Mouse (Mus musculus) CH12.LX (cell line): ENCODE measurements around the gene Eif2b5.

Source experiments
- CHD1 ChIP-seq: IDR thresholded peaks from 2 replicates; pipeline ENCODE4 v1.6.1; 2012; ENCODE audit warnings: low read depth, low read length, improper control_type of control experiment, inconsistent platforms
- CHD2 ChIP-seq: IDR thresholded peaks from 2 replicates; pipeline ENCODE4 v1.6.1; 2011; ENCODE audit warnings: low read length, improper control_type of control experiment
- CTCF ChIP-seq, 2 experiments: IDR thresholded peaks in 1 of 2; conservative IDR thresholded peaks in 1 of 2; 2 replicates each; pipeline ENCODE4 v1.5.1; 2011 to 2012; ENCODE audit warnings: low read depth in 2 of 2, low read length in 2 of 2, improper control_type of control experiment in 1 of 2, inconsistent platforms in 1 of 2, mild to moderate bottlenecking in 1 of 2, moderate library complexity in 1 of 2
- GABPA ChIP-seq: IDR thresholded peaks from 2 replicates; pipeline ENCODE4 v1.6.1; 2012; ENCODE audit warnings: low read depth, low read length, improper control_type of control experiment, inconsistent platforms; ENCODE audit not compliant: insufficient replicate concordance
- HCFC1 ChIP-seq: IDR thresholded peaks from 2 replicates; pipeline ENCODE4 v1.6.1; 2012; ENCODE audit warnings: low read depth, mild to moderate bottlenecking, inconsistent platforms, low read length, improper control_type of control experiment
- IRF4 ChIP-seq: IDR thresholded peaks from 2 replicates; pipeline ENCODE4 v1.6.1; 2014; ENCODE audit warnings: low read depth, mild to moderate bottlenecking, inconsistent platforms, low read length, improper control_type of control experiment
- JUND ChIP-seq: conservative IDR thresholded peaks from 2 replicates; pipeline ENCODE4 v1.6.1; 2011; ENCODE audit warnings: low read depth, low read length, improper control_type of control experiment
- POLR2A ChIP-seq: IDR thresholded peaks from 2 replicates; pipeline ENCODE4 v1.6.1; 2011; ENCODE audit warnings: low read depth, mild to moderate bottlenecking, improper control_type of control experiment, low read length
- ZNF384 ChIP-seq: IDR thresholded peaks from 2 replicates; pipeline ENCODE4 v1.6.1; 2012; ENCODE audit warnings: low read depth, low read length, improper control_type of control experiment, inconsistent platforms

DNA sequence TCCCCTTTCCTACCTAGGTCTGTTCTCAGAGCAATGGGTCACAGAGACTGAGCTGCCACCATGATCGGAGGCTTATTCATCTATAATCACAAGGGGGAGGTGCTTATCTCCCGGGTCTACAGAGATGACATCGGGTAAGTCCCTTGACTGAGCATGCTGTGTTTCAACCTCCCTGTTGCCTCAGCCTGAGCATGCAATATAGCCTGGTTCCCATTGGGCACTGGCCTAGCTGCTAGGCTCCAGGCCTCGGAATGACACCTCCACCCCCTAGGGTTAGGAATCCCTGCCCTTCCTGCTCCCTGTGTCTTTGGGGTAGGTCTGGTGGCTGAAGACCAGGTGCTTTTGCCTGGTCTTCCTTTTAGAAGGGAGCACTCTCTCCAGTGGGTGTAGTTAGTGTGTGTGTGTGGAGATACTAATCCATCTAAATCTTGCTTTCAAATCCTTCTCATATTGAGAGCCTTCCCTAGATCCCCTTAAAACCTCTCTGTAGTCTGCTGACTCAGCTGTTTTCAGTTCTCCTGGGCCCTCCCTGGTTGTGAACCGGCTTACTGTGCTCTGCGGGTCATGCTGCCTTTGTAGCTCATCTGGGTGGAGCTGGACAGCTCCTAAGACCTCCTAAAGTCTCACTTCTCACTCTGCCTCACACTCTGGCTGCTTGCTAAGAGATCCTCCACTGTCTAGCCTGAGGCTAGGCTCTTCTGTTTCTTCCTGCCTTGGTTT, 39.1 kb downstream of the Eif2b5 start:
- TF ChIP-seq HCFC1 (no peak; the same call in 1 of the 2 replicates), POLR2A (no peak; the same call in 1 of the 2 replicates), CHD2 (no peak), ZNF384 (no peak), IRF4 (no peak), CTCF (conservative IDR thresholded peaks at IDR 0.05 in 1 of 2, IDR thresholded peaks at IDR 0.05 in 1 of 2; ENCODE audit: low read depth in 2 of 2, low read length in 2 of 2) (no peak), CHD1 (no peak), GABPA (no peak), JUND (no peak)
